Mouse (Mus musculus): ENCODE results near the gene Vmn1r231. TPM values are rescaled to one million over a fixed set of nuclear protein-coding genes. Genes with fewer than 3 reads are reported as not detected.

Gene Vmn1r231
- polyA plus RNA-seq (2016; fragmentation: Nextera tagmentation; extraction: Ambion mirVana), result not detected in 2 replicates

GRCm38 (mm10) chr17:20904991-20905390, at the start of gene Vmn1r231:
Vmn1r231 (minus strand) TSS chr17:20905091.
- Histone ChIP-seq H3K27ac (ENCODE audit: poor library complexity, severe bottlenecking) (no peak within 1 kb of the TSS), H3K4me2 (no peak within 1 kb of the TSS), H3K9ac (no peak within 1 kb of the TSS), H3K4me1 (replicated peaks) (no peaks in the 10 kb centered on the region), H3K4me3 (no peak within 1 kb of the TSS), H3K9me3 (replicated peaks) (no peaks in the 10 kb centered on the region; the same call in 1 of the 2 replicates), H3K27me3 (replicated peaks) (no peaks in the 10 kb centered on the region), H3K36me3 (no peaks in the 10 kb centered on the region)
- WGBS, result 53% methylated on average over 2 of the region's 2 CpGs
- ATAC-seq (ENCODE audit: insufficient number of reproducible peaks, low FRiP score), result no peak

GRCm38 (mm10) chr17:20946636-20947035, 41.7 kb upstream of the Vmn1r231 start:
- Histone ChIP-seq H3K9ac (peak overlapping the region; percentile 81), H3K36me3 (peaks cover 4% of the 10 kb centered on the region; the same call in 1 of the 2 replicates), H3K4me1 (replicated peaks) (peaks cover 43% of the 10 kb centered on the region), H3K4me2 (peak overlapping the region; percentile 82), H3K4me3 (peak overlapping the region; percentile 79), H3K27me3 (replicated peaks) (no peaks in the 10 kb centered on the region), H3K9me3 (replicated peaks) (no peaks in the 10 kb centered on the region), H3K27ac (ENCODE audit: poor library complexity, severe bottlenecking) (peak overlapping the region; percentile 94; the same call in 1 of the 2 replicates)
- ATAC-seq (ENCODE audit: insufficient number of reproducible peaks, low FRiP score), result no peak

- under 1% methylated on average over 13 of the region's 13 CpGs for WGBS
- peak overlapping the region; percentile 94 for H3K27ac ChIP-seq (ENCODE audit: poor library complexity, severe bottlenecking)
- H3K4me2 ChIP-seq, result peak overlapping the region; percentile 82
- peak overlapping the region; percentile 79 for H3K4me3 ChIP-seq
- H3K9ac ChIP-seq, result peak overlapping the region; percentile 81
- H3K36me3 ChIP-seq, result no peaks in the 10 kb centered on the region
- no peaks in the 10 kb centered on the region for H3K9me3 ChIP-seq (replicated peaks)
- H3K4me1 ChIP-seq (replicated peaks), result peaks cover 43% of the 10 kb centered on the region
- no peak for ATAC-seq (ENCODE audit: insufficient number of reproducible peaks, low FRiP score)
- no peaks in the 10 kb centered on the region for H3K27me3 ChIP-seq (replicated peaks)
These were observed 41.2 kb upstream of the Vmn1r231 start for GRCm38 (mm10) chr17:20946026-20946565.

GRCm38 (mm10) chr17:20944985-20945891, 40.3 kb upstream of the Vmn1r231 start, which contains the start of gene Ppp2r1a:
Ppp2r1a (plus strand) TSS chr17:20945311.
- Histone ChIP-seq H3K36me3 (no peaks in the 10 kb centered on the region), H3K4me1 (replicated peaks) (peaks cover 38% of the 10 kb centered on the region)
- under 1% methylated on average over 69 of the region's 69 CpGs for WGBS

GRCm38 (mm10) chr17:20944226-20944625, 39.3 kb upstream of the Vmn1r231 start:
- Histone ChIP-seq H3K4me2 (peak overlapping the region; percentile 69), H3K27ac (ENCODE audit: poor library complexity, severe bottlenecking) (peak overlapping the region; percentile 95), H3K27me3 (replicated peaks) (no peaks in the 10 kb centered on the region), H3K9me3 (replicated peaks) (no peaks in the 10 kb centered on the region), H3K36me3 (no peaks in the 10 kb centered on the region), H3K4me3 (peak overlapping the region; percentile 79), H3K9ac (peak overlapping the region; percentile 70), H3K4me1 (replicated peaks) (peaks cover 28% of the 10 kb centered on the region)
- WGBS, result 61% methylated on average over 3 of the region's 3 CpGs
- no peak for ATAC-seq (ENCODE audit: insufficient number of reproducible peaks, low FRiP score)

More at GRCm38 (mm10) chr17:20944985-20945891, 40.3 kb upstream of the Vmn1r231 start, which contains the start of gene Ppp2r1a:
- H3K27ac ChIP-seq (ENCODE audit: poor library complexity, severe bottlenecking), result peak within 1 kb of the TSS; percentile 95
- peak within 1 kb of the TSS; percentile 79 for H3K4me3 ChIP-seq
- H3K9me3 ChIP-seq (replicated peaks), result no peaks in the 10 kb centered on the region
- H3K4me2 ChIP-seq, result peak within 1 kb of the TSS; percentile 82
- peak within 1 kb of the TSS; percentile 81 for H3K9ac ChIP-seq
- no peaks in the 10 kb centered on the region for H3K27me3 ChIP-seq (replicated peaks)
- ATAC-seq (ENCODE audit: insufficient number of reproducible peaks, low FRiP score), result peak; percentile 99

- ATAC-seq (ENCODE audit: insufficient number of reproducible peaks, low FRiP score), result no peak
- WGBS, result 38% methylated on average over 1 of the region's 1 CpGs
- Histone ChIP-seq H3K9me3 (replicated peaks) (no peaks in the 10 kb centered on the region), H3K9ac (no peak within 1 kb of the TSS), H3K27ac (ENCODE audit: poor library complexity, severe bottlenecking) (no peak within 1 kb of the TSS), H3K27me3 (replicated peaks) (no peaks in the 10 kb centered on the region), H3K36me3 (no peaks in the 10 kb centered on the region), H3K4me1 (replicated peaks) (no peaks in the 10 kb centered on the region), H3K4me3 (no peak within 1 kb of the TSS), H3K4me2 (no peak within 1 kb of the TSS)
These were observed 14.7 kb upstream of the Vmn1r231 start, which contains the start of gene Vmn1r232 for GRCm38 (mm10) chr17:20919614-20920013. Vmn1r232 (minus strand) TSS chr17:20919714.

- WGBS, result 18% methylated on average over 1 of the region's 1 CpGs
- no peak for ATAC-seq (ENCODE audit: insufficient number of reproducible peaks, low FRiP score)
These were observed 64.7 kb downstream of the Vmn1r231 start, which contains the start of gene Vmn1r230 for GRCm38 (mm10) chr17:20840144-20840543. Vmn1r230 (plus strand) TSS chr17:20840444.

More at GRCm38 (mm10) chr17:20840144-20840543, 64.7 kb downstream of the Vmn1r231 start, which contains the start of gene Vmn1r230:
- no peaks in the 10 kb centered on the region for H3K27me3 ChIP-seq (replicated peaks)
- no peak within 1 kb of the TSS for H3K4me2 ChIP-seq
- H3K9ac ChIP-seq, result no peak within 1 kb of the TSS
- H3K4me3 ChIP-seq, result no peak within 1 kb of the TSS
- H3K27ac ChIP-seq (ENCODE audit: poor library complexity, severe bottlenecking), result no peak within 1 kb of the TSS
- no peaks in the 10 kb centered on the region for H3K4me1 ChIP-seq (replicated peaks)
- no peaks in the 10 kb centered on the region for H3K36me3 ChIP-seq
- peaks cover under 1% of the 10 kb centered on the region; the same call in 1 of the 2 replicates for H3K9me3 ChIP-seq (replicated peaks)

Other genes with a start within 250 kb of the Vmn1r231 start
- gene Vmn1r226, start 222.2 kb downstream of the Vmn1r231 start, polyA plus RNA-seq (2016; fragmentation: Nextera tagmentation; extraction: Ambion mirVana), result not detected in 2 replicates
- not detected in 2 replicates for gene Vmn1r227, start 175.2 kb downstream of the Vmn1r231 start, polyA plus RNA-seq (2016; fragmentation: Nextera tagmentation; extraction: Ambion mirVana)
- gene Vmn1r228, start 118.9 kb downstream of the Vmn1r231 start, polyA plus RNA-seq (2016; fragmentation: Nextera tagmentation; extraction: Ambion mirVana), result not detected in 2 replicates
- not detected in 2 replicates for gene Vmn1r229, start 93.5 kb downstream of the Vmn1r231 start, polyA plus RNA-seq (2016; fragmentation: Nextera tagmentation; extraction: Ambion mirVana)
- not detected in 2 replicates for gene Vmn1r230, start 64.6 kb downstream of the Vmn1r231 start, polyA plus RNA-seq (2016; fragmentation: Nextera tagmentation; extraction: Ambion mirVana)
- not detected in 2 replicates for gene Vmn1r232, start 14.6 kb upstream of the Vmn1r231 start, polyA plus RNA-seq (2016; fragmentation: Nextera tagmentation; extraction: Ambion mirVana)
- 332 and 337 TPM in 2 replicates for gene Ppp2r1a, start 40.2 kb upstream of the Vmn1r231 start, polyA plus RNA-seq (2016; fragmentation: Nextera tagmentation; extraction: Ambion mirVana)
- gene Vmn1r233, start 91.4 kb upstream of the Vmn1r231 start, polyA plus RNA-seq (2016; fragmentation: Nextera tagmentation; extraction: Ambion mirVana), result not detected in 2 replicates
- gene Zfp160, start 103.8 kb upstream of the Vmn1r231 start, polyA plus RNA-seq (2016; fragmentation: Nextera tagmentation; extraction: Ambion mirVana), result 9.9 and 10.6 TPM in 2 replicates

All from heart, embryonic 12.5 days (tissue).